Mouse (Mus musculus) left cerebral cortex, adult 9 months (tissue): Measurements from ENCODE around the gene Tom1l2.

Source experiments
- DNase-seq, 2 experiments: peaks; one replicate each; pipeline ENCODE4 v3.0.0; 2022; ENCODE audit warnings: low spot score in 2 of 2

Gene Tom1l2

DNA sequence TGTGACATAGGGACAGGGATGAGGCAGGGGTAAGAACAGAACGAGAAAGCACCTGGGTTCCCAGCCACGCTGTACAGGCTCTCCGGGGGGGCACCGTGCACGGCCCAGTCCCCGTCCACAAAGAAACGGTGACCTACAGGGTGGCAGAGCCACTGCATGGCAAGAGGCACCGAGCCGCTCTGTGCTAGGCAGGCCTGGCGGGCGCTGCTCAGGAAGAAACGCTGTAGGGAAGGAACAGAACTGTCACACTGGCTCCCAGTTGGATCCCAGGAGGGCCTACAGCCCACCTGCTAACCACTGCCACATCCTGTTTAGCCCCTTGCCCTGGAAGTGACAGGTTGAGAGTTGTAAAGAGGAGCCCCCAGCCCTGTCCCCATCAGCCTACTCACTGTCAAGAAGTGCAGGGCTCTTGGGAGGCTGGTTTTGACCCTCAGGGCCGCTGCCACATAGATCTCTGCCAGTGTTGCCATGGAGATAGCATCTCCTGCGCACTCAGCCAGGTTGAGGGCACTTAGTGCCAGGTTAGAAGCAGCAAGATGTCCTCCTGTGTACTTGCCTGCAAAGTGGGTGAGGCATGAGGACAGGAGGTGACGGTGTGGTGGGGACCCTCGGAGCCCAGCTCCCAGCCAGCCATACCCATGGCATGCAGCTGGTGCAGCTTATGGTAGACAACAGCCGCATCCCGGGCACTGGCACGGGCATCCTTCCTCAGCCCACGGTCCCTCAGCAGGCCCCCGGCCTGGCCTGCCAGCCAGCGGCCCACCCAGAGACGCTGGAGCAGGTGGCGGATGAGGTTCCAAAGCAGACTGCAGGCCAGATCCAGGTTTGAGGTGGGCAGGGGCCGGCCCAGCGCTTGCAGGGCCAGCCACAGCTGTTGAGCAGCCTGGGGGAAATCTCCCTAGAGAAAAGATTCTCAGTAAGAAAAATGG lies 149.7 kb downstream of the Tom1l2 start:
- no peak for DNase-seq

DNA sequence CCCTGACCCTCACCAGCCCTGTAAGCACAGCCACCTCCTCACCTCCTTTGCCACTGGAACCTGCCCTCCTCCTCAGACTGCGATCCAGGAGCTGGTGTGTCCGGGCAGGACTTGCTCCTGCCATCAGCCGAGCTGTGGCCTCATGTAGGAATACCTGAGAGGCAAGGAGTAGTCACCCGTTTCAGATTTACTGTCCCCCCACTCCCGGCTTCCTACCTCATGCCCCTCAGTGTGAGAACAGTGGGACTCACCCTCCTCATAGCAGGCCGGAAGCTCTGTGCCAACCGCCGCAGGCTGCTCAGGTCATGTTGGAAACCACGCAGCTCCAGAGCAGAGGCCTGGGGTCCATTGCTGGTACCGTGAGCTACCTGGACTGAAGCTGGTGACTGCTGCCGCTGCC lies 152.3 kb downstream of the Tom1l2 start:
- no peak for DNase-seq

- DNase-seq, result peak in 1 of 2 experiments; percentile 94
These were observed 153.0 kb downstream of the Tom1l2 start for GRCm38 (mm10) chr11:60199702-60200184.

- no peak for DNase-seq
These were observed 154.1 kb downstream of the Tom1l2 start for GRCm38 (mm10) chr11:60198651-60199050.

DNA sequence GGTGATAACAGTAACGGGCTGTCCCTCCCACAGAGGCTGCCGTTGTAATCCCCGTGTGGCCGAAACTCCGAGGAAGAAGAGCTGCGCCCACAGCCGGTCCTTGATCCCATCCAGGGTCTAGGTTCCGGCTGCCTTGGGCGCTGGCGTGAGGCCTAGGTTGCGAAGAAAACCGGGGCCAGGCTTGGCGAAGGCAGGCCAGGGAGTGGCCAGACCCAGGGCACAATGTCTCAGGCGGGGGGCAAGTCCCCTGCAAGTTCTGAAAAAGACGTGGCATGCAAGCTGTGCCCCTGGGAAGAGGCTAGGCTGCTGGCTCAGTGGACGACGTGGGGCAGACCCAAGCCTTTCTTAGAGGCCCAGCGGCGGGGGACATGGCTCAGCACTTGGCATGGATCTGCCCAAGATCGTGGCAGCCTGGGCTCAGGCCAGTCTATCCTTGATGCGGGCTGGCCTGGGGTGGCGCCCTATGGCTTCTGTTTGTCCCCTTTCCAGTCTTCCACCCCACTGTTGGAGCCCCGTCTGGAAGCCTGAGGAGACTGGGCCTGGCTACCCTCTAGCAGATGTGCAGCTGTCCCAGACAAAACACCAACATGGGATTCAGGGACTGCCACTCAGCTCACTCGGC lies 154.6 kb downstream of the Tom1l2 start:
- no peak for DNase-seq

DNA sequence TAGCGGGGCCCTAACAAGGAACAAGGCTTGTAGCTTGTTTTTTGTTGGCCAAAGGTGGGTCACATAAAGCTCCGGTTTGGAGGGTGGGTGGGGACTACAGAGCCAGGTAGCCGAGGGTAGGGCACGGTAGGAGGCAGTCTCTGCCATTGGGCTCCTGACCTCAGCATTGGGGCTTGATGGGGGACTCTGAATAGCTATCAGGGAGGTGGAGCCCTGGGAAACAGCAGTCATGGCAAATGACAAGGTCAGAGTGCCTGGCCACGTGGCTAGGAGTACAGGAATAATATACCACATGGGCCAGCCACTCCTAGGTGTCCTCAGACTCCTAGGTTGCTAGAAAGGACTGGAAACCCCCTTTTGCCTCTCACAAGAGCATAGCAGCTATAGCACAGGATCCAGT lies 156.4 kb downstream of the Tom1l2 start:
- no peak for DNase-seq

DNA sequence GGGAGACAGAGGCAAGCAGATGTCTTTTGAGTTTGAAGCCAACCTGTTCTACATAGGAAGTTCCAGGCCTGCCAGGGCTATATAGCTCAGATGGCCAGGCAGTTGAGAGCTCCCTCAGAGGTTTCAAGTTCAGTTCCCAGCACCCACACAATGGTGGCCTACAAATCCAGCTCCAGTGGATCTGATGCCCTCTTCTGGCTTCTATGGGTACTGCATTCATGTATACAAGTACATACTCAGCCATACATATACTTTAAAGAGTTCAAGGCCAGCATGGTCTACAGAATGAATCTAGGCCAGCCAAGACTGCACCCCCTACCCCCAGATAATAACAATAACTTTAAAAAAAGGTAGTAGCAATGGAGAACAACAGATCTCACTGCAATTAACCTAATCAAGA lies 157.6 kb downstream of the Tom1l2 start:
- no peak for DNase-seq

DNA sequence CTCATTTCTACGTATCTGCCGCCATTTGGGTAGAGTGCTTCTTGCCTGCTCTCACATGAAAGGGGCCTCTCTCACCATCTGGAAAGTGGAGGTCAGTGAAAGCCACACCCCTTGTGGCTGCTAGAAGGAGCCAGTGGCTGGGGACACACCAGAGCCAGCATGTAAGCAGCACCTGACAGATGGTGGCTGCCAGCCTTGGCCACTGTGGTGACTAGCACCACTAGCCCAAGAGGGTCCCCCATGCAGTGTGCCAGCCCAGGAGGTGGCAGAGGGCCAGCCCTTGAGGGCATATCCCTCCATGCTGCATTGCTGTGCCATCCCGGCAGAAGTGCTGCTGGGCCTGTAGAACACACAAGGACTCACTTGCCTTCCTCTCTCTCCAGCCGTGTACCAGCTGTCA lies 159.1 kb downstream of the Tom1l2 start:
- no peak for DNase-seq

- no peak for DNase-seq
These were observed 160.2 kb downstream of the Tom1l2 start for GRCm38 (mm10) chr11:60192534-60192933.

GRCm38 (mm10) chr11:60190055-60190641 lies 162.6 kb downstream of the Tom1l2 start:
- DNase-seq, result no peak

GRCm38 (mm10) chr11:60189501-60190040 lies 163.1 kb downstream of the Tom1l2 start:
- no peak for DNase-seq

DNA sequence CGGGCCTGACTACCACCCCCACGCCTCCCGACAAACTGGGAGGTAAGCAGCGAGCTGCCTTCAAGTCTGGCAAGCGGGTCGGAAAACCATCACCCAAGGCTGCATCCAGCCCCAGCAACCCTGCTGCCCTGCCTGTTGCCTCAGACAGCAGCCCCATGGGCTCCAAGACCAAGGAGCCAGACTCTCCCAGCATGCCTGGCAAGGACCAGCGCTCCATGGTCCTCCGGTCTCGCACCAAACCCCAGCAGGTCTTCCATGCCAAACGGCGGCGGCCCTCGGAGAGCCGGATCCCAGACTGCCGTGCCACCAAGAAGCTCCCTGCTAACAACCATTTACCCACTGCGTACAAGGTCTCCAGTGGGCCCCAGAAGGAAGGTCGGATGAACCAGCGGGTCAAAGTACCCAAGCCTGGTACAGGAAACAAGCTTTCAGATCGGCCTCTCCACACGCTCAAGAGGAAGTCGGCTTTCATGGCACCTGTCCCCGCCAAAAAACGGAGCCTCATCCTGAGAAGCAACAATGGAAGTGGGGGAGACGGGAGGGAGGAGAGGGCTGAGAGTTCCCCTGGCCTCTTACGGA lies 164.3 kb downstream of the Tom1l2 start:
- no peak for DNase-seq

GRCm38 (mm10) chr11:60187070-60187469 lies 165.6 kb downstream of the Tom1l2 start:
- no peak for DNase-seq

GRCm38 (mm10) chr11:60185396-60186231 lies 167.1 kb downstream of the Tom1l2 start:
- peak in 1 of 2 experiments; percentile 35 for DNase-seq

GRCm38 (mm10) chr11:60184346-60185325 lies 168.1 kb downstream of the Tom1l2 start:
- peak in 1 of 2 experiments; percentile 68 for DNase-seq

DNA sequence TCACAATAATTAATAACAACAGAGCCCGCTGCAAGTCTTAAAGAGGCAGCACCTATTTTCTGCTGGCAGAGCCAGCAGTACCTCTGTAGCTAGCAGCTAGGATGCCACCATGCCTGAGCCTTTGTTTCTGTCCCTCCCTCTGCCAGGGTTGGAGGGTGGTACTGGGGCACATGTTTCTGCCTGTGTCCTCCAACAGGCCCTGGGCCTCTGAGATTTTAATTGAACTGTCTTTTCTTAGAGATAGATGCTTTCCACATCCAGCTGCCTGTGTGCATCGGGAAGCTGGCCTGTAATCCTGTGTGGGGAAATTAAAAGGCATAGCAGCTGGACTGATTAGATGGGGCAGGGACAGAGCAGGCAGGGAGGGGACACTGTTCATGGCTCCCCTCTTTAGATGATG lies 170.0 kb downstream of the Tom1l2 start:
- no peak for DNase-seq

DNA sequence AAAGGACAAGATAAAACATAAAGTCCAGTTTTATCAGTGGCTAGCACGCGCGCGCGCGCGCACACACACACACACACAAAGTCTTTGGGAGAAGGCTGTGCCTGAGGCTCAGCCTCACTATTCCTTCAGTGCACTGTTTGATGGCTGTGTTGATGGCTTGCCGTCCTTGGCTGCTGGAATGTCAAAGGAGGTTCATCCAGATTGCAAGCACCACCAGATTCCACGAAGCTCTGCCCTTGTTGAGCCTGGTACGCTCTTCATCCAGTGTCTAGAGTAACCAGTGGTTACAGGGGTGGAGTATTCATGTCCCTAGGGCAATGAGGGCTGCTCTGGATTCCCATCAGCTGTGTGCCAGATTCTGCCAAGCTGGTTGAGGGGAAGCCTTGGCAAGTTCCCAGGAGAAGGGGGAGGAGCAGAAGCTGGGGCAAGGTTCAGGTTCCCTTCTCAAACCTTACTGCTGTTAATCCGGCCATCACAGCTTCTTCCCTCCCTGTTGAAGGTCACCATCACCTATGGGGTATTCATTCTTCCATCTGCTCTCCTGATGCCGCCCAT lies 170.5 kb downstream of the Tom1l2 start:
- DNase-seq, result no peak

- no peak for DNase-seq
These were observed 174.2 kb downstream of the Tom1l2 start for GRCm38 (mm10) chr11:60178506-60178905.

DNA sequence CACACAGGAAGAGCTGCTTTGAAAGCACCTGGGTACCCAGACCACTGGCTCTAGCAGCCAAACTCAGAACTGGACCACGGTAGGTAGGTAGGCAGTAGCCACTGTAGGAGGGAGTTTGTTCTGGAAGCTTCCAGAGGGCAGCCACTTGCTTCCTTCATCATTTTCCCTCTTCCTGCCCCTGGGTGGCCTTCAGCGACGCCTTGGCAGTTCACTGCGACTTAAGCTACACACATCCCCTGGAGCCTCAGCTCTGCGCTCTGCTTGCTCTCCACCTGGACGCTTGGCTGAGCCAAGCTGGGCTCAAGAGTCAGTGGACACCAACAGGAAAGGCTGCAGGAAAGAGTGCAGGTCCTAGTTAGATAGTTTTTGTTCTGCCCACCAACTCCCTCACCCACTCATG lies 174.7 kb downstream of the Tom1l2 start:
- DNase-seq, result no peak
